Comparison of ENCODE assay signal across 22 mouse cellular contexts in the genomic region with DNA sequence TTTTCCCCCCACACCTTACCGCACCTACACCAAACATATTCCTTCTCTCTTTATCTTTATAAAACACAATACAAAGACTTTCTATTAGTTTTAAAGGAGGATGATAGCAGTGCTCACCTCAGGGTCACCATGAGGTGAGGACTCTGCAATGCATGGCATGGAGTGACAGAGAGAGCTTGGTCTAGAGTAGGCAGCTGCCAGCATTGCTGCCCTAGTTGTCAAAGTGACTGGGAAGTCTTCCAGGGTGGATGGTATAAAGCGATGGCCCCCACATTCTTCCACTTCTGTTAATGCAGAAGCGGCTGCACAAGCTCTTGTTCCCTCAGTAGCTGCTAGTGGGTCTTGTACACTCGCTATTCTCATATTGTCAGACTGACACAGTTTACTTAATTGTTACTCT. TPM values are rescaled to one million over a fixed set of nuclear protein-coding genes. Genes with fewer than 3 reads are reported as not detected.
"Had no signal": no experiment of that assay in that cellular context is flagged by ENCODE, and none has a peak within 500 bp of the region (broad histone marks: within the 10 kb centered on the region; RNA-seq: fewer than 3 reads in every experiment).

No protein-coding gene starts in this region.

- H3K9ac ChIP-seq: limb, embryonic 12.5 days; limb, embryonic 15.5 days; liver, embryonic 14.5 days; liver, postnatal 0 days; lung, embryonic 14.5 days; midbrain, embryonic 13.5 days had no signal

- H3K27ac ChIP-seq: kidney, postnatal 0 days; limb, embryonic 12.5 days; limb, embryonic 15.5 days; liver, embryonic 14.5 days; macrophage; midbrain, embryonic 10.5 days; midbrain, embryonic 13.5 days; stomach, postnatal 0 days had no signal

- H3K4me3 ChIP-seq: limb, embryonic 12.5 days; limb, embryonic 15.5 days; midbrain, embryonic 10.5 days; midbrain, embryonic 13.5 days had no signal

- H3K27me3 ChIP-seq: limb, embryonic 12.5 days; limb, embryonic 15.5 days; midbrain, embryonic 13.5 days had no signal

- H3K9me3 ChIP-seq: limb, embryonic 12.5 days; limb, embryonic 15.5 days; midbrain, embryonic 10.5 days; midbrain, embryonic 13.5 days had no signal

- DNase-seq: kidney, postnatal 25 days; left cerebral cortex, postnatal 4 days; liver, postnatal 0 days; lung, embryonic 14.5 days; thymus, postnatal 25 days had no signal

- H3K4me2 ChIP-seq: limb, embryonic 12.5 days; limb, embryonic 15.5 days; liver, embryonic 11.5 days; lung, embryonic 14.5 days; midbrain, embryonic 13.5 days had no signal

- H3K4me1 ChIP-seq: midbrain, embryonic 10.5 days had no signal

- ATAC-seq: lung, postnatal 0 days; midbrain, embryonic 13.5 days; midbrain, embryonic 16.5 days had no signal

- H3K36me3 ChIP-seq: limb, embryonic 15.5 days had no signal

RNA-seq across cellular contexts. Expression of a gene that starts 51.6 kb away (rescaled TPM):
- total RNA-seq: left cerebral cortex, adult 8-10 months; megakaryocyte, adult 5-6 weeks; monocyte, adult 5-6 weeks had no signal
- polyA plus RNA-seq: kidney, embryonic 14.5 days; kidney, postnatal 0 days; large intestine, adult 2 months; limb, embryonic 12.5 days; limb, embryonic 15.5 days; macrophage; midbrain, embryonic 13.5 days; midbrain, embryonic 16.5 days; stomach, embryonic 14.5 days; stomach, postnatal 0 days had no signal
